Mouse (Mus musculus): ENCODE results near the gene Cpsf3. TPM values are rescaled to one million over a fixed set of nuclear protein-coding genes. Genes with fewer than 3 reads are reported as not detected.

The Cpsf3 gene
- total and polyA plus RNA-seq, 3 experiments, result 39.8 to 58.2 TPM; not detected in 1

DNA sequence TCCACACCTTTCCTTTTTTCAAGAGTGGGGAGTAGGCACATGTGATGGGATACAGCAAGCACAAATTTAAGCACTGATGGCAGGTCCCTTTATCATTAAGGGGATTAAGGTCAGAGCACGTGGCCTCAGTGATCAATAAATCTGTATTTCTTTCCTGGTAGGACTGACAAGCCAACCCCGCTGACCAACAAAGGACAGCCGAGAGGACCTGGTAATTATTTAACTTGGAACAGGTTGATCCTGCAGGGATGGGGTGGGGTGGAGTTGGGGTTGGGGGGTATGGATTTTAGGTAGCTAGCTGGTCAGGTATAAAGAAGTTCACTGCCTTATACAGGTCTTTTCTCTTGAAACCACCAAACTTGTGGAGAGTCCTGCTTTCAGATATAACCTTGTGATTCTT lies 20.2 kb upstream of the Cpsf3 start:
- H3K4me1 ChIP-seq (ENCODE audit: control insufficient read depth in 1 of 2, insufficient read depth in 2 of 2, low read length in 2 of 2), result no peaks in the 10 kb centered on the region
- no peak for DNase-seq (ENCODE audit: low read depth, low spot score)
- no peak overlapping the region for H3K9ac ChIP-seq (ENCODE audit: control insufficient read depth, low read depth, low read length, poor library complexity, severe bottlenecking)
- no peak for TF ChIP-seq JUND (IDR thresholded peaks at IDR 0.05; ENCODE audit: low read depth, low read length)
- TF ChIP-seq KAT2A (conservative IDR thresholded peaks at IDR 0.05; ENCODE audit: low read depth, low read length), result no peak
- TF ChIP-seq MAZ (IDR thresholded peaks at IDR 0.05; ENCODE audit: low read depth, low read length), result no peak
- no peak for TF ChIP-seq GATA1 (IDR thresholded peaks at IDR 0.05; ENCODE audit: low read depth, low read length)
- no peak for TF ChIP-seq POLR2AphosphoS2 (IDR thresholded peaks at IDR 0.05; ENCODE audit: low read length)
- no peak for TF ChIP-seq CHD1 (IDR thresholded peaks at IDR 0.05; ENCODE audit: low read depth, low read length)
- no peaks in the 10 kb centered on the region for H3K27me3 ChIP-seq (ENCODE audit: control insufficient read depth in 1 of 2, insufficient read depth in 2 of 2, low read length in 2 of 2)
- H3K36me3 ChIP-seq (ENCODE audit: control insufficient read depth in 1 of 2, insufficient read depth in 2 of 2, low read length in 2 of 2), result no peaks in the 10 kb centered on the region
- H3K4me3 ChIP-seq (ENCODE audit: control insufficient read depth in 1 of 2, insufficient read depth in 1 of 2, low read depth in 2 of 2, low read length in 2 of 2), result no peak overlapping the region
- no peak overlapping the region for H3K27ac ChIP-seq (ENCODE audit: control insufficient read depth, low read depth, low read length)
- H3K9me3 ChIP-seq (replicated peaks; ENCODE audit: insufficient read depth, low read length), result no peaks in the 10 kb centered on the region
- no peaks in the 10 kb centered on the region for H3K79me2 ChIP-seq (ENCODE audit: control insufficient read depth, insufficient read depth, low read length, poor library complexity)

DNA sequence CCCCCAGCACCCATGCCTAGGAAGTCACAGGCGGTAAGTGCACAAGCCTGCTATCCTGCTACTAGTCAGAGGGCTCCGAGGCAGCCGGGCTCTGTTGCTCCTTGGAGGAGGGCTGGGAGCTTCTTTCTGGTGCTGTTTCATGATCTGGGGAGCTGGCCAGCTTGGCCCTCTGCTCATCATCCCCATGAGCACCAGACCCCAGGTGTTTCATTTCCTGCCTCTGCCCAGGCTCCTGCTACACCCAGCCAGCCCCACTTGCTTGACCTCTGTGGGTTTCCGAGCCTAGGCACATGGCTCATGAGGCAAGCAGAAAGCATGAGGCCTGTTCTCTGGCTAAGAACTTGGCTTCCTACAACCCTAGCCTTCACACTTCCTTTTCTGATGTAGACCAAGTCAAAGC lies 19.7 kb upstream of the Cpsf3 start:
- TF ChIP-seq TCF12 (IDR thresholded peaks at IDR 0.05; ENCODE audit: low read depth, low read length) (no peak), USF2 (IDR thresholded peaks at IDR 0.05; ENCODE audit: borderline replicate concordance in 1 of 2, insufficient read depth in 1 of 2, low read depth in 1 of 2, low read length in 2 of 2) (no peak), POLR2AphosphoS2 (IDR thresholded peaks at IDR 0.05; ENCODE audit: low read length) (no peak), MAX (IDR thresholded peaks at IDR 0.05; ENCODE audit: low read length) (no peak), USF1 (IDR thresholded peaks at IDR 0.05; ENCODE audit: low read depth, low read length) (no peak), ZMIZ1 (IDR thresholded peaks at IDR 0.05; ENCODE audit: low read depth, low read length) (no peak), MYC (IDR thresholded peaks at IDR 0.05; ENCODE audit: low read depth, low read length) (no peak), EP300 (IDR thresholded peaks at IDR 0.05; ENCODE audit: low read depth in 1 of 2, low read length in 2 of 2) (no peak), HCFC1 (IDR thresholded peaks at IDR 0.05; ENCODE audit: low read depth, low read length) (no peak), RCOR1 (IDR thresholded peaks at IDR 0.05; ENCODE audit: low read depth, low read length) (no peak), ZNF384 (IDR thresholded peaks at IDR 0.05; ENCODE audit: low read depth, low read length) (no peak), MYB (IDR thresholded peaks at IDR 0.05; ENCODE audit: low read depth, low read length) (no peak), POLR2AphosphoS5 (IDR thresholded peaks at IDR 0.05; ENCODE audit: borderline replicate concordance, low read depth, low read length) (no peak), KAT2A (conservative IDR thresholded peaks at IDR 0.05; ENCODE audit: low read depth, low read length) (no peak), NELFE (IDR thresholded peaks at IDR 0.05; ENCODE audit: low read depth, low read length) (no peak), ELF1 (IDR thresholded peaks at IDR 0.05; ENCODE audit: low read depth, low read length) (no peak)
- Histone ChIP-seq H3K27ac (ENCODE audit: control insufficient read depth, low read depth, low read length) (no peak overlapping the region), H3K36me3 (ENCODE audit: control insufficient read depth in 1 of 2, insufficient read depth in 2 of 2, low read length in 2 of 2) (no peaks in the 10 kb centered on the region), H3K79me2 (ENCODE audit: control insufficient read depth, insufficient read depth, low read length, poor library complexity) (no peaks in the 10 kb centered on the region), H3K9me3 (replicated peaks; ENCODE audit: insufficient read depth, low read length) (no peaks in the 10 kb centered on the region), H3K9ac (ENCODE audit: control insufficient read depth, low read depth, low read length, poor library complexity, severe bottlenecking) (no peak overlapping the region), H3K4me3 (ENCODE audit: control insufficient read depth in 1 of 2, insufficient read depth in 1 of 2, low read depth in 2 of 2, low read length in 2 of 2) (no peak overlapping the region), H3K4me1 (ENCODE audit: control insufficient read depth in 1 of 2, insufficient read depth in 2 of 2, low read length in 2 of 2) (no peaks in the 10 kb centered on the region), H3K27me3 (ENCODE audit: control insufficient read depth in 1 of 2, insufficient read depth in 2 of 2, low read length in 2 of 2) (no peaks in the 10 kb centered on the region)
- no peak for DNase-seq (ENCODE audit: low read depth, low spot score)

All from MEL (cell line).